Mouse (Mus musculus) thymus, postnatal 36 days (tissue): ENCODE data around the gene Sqstm1.

Source experiments
- DNase-seq, 2 experiments: peaks; one replicate each; pipeline ENCODE4 v3.0.0; 2022; ENCODE audit warnings: mixed read lengths in 2 of 2

Gene Sqstm1

GRCm38 (mm10) chr11:50210505-50211151, at the start of gene Sqstm1, which contains the start of gene Mgat4b:
Sqstm1 (minus strand) TSS chr11:50210827.
Mgat4b (plus strand) TSS chr11:50210890.
- DNase-seq = peak; percentile 80 to 82

- DNase-seq = no peak
Measured at GRCm38 (mm10) chr11:50258310-50258709, 47.7 kb upstream of the Sqstm1 start.

GRCm38 (mm10) chr11:50256615-50257014, 46.0 kb upstream of the Sqstm1 start:
- DNase-seq = no peak

- DNase-seq = no peak
Measured at GRCm38 (mm10) chr11:50254010-50254580, 43.5 kb upstream of the Sqstm1 start.

GRCm38 (mm10) chr11:50253393-50253792, 42.8 kb upstream of the Sqstm1 start:
- DNase-seq = no peak

GRCm38 (mm10) chr11:50252684-50253265, 42.1 kb upstream of the Sqstm1 start:
- DNase-seq = no peak

GRCm38 (mm10) chr11:50252166-50252565, 41.5 kb upstream of the Sqstm1 start:
- no peak for DNase-seq

- DNase-seq = no peak
Measured at GRCm38 (mm10) chr11:50248473-50249171, 38.0 kb upstream of the Sqstm1 start.

GRCm38 (mm10) chr11:50245269-50245668, 34.6 kb upstream of the Sqstm1 start:
- DNase-seq = no peak

- no peak for DNase-seq
Measured at GRCm38 (mm10) chr11:50243926-50244325, 33.3 kb upstream of the Sqstm1 start.

GRCm38 (mm10) chr11:50240235-50240911, 29.7 kb upstream of the Sqstm1 start:
- no peak for DNase-seq

- no peak for DNase-seq
Measured at GRCm38 (mm10) chr11:50238821-50239791, 28.5 kb upstream of the Sqstm1 start.

GRCm38 (mm10) chr11:50238324-50238723, 27.7 kb upstream of the Sqstm1 start, which contains the start of gene Ltc4s:
Ltc4s (minus strand) TSS chr11:50238616.
- DNase-seq = no peak

- DNase-seq = no peak
Measured at GRCm38 (mm10) chr11:50236937-50237835, 26.6 kb upstream of the Sqstm1 start.

GRCm38 (mm10) chr11:50236540-50236936, 25.9 kb upstream of the Sqstm1 start:
- DNase-seq = peak; percentile 91

GRCm38 (mm10) chr11:50234606-50235005, 24.0 kb upstream of the Sqstm1 start:
- DNase-seq = no peak

- no peak for DNase-seq
Measured at GRCm38 (mm10) chr11:50233993-50234392, 23.4 kb upstream of the Sqstm1 start.

- no peak for DNase-seq
Measured at GRCm38 (mm10) chr11:50233022-50233421, 22.4 kb upstream of the Sqstm1 start.

- DNase-seq = peak; percentile 50 to 51
Measured at GRCm38 (mm10) chr11:50231411-50231810, 20.8 kb upstream of the Sqstm1 start.

GRCm38 (mm10) chr11:50230481-50231304, 20.1 kb upstream of the Sqstm1 start:
- DNase-seq = peak in 1 of 2 experiments; percentile 37
